Mouse (Mus musculus) heart, embryonic 14.5 days (tissue): ENCODE data around the gene Faap20. TPM values are rescaled to one million over a fixed set of nuclear protein-coding genes. Genes with fewer than 3 reads are reported as not detected.

Experiments
- ATAC-seq: fragments of 200-750 bp; cut with Nextera tagmentation; 2 replicates; pipeline ENCODE4 v1.8.0; 2017; ENCODE audit warnings: low read depth, moderate TSS enrichment; ENCODE audit not compliant: insufficient number of reproducible peaks, insufficient read depth, low FRiP score
- H3K27ac ChIP-seq, 2 experiments: fragments of 200-500 bp in 1 of 2; fragments of 300-500 bp in 1 of 2; sonication (generic) in 1 of 2; replicated peaks in 1 of 2; 2 replicates each; pipeline ENCODE4 v1.5.1; 2012 to 2014; ENCODE audit warnings: low read depth in 2 of 2, low read length in 2 of 2, control low read depth in 1 of 2, mild to moderate bottlenecking in 1 of 2, mixed read lengths in 1 of 2; ENCODE audit not compliant: control insufficient read depth in 1 of 2, insufficient read depth in 1 of 2
- H3K27me3 ChIP-seq: fragments of 300-500 bp; sonication (generic); 2 replicates; pipeline ENCODE4 v1.6.1; 2014; ENCODE audit warnings: mild to moderate bottlenecking, low read length, control low read depth; ENCODE audit not compliant: control insufficient read depth, insufficient read depth
- H3K36me3 ChIP-seq: fragments of 300-500 bp; sonication (generic); 2 replicates; pipeline ENCODE4 v1.6.1; 2014; ENCODE audit warnings: mild to moderate bottlenecking, control low read depth, low read length, mixed read lengths; ENCODE audit not compliant: control insufficient read depth, insufficient read depth
- H3K4me1 ChIP-seq, 2 experiments: fragments of 200-500 bp in 1 of 2; fragments of 300-500 bp in 1 of 2; sonication (generic) in 1 of 2; 2 replicates each; pipeline ENCODE4 v1.6.1; 2012 to 2014; ENCODE audit warnings: low read length in 2 of 2, control low read depth in 1 of 2, mixed read lengths in 1 of 2; ENCODE audit not compliant: control insufficient read depth in 2 of 2, insufficient read depth in 2 of 2
- H3K4me2 ChIP-seq: fragments of 300-500 bp; sonication (generic); 2 replicates; pipeline ENCODE4 v1.6.1; 2014; ENCODE audit warnings: mild to moderate bottlenecking, low read length
- H3K4me3 ChIP-seq, 2 experiments: fragments of 200-500 bp in 1 of 2; fragments of 300-500 bp in 1 of 2; sonication (generic) in 1 of 2; 2 replicates each; pipeline ENCODE4 v1.5.1; 2012 to 2014; ENCODE audit warnings: low read length in 2 of 2, mild to moderate bottlenecking in 2 of 2, control low read depth in 1 of 2, low read depth in 1 of 2, moderate library complexity in 1 of 2; ENCODE audit not compliant: control insufficient read depth in 1 of 2, insufficient read depth in 1 of 2
- H3K9ac ChIP-seq: fragments of 300-500 bp; sonication (generic); 2 replicates; pipeline ENCODE4 v1.6.1; 2014; ENCODE audit warnings: mild to moderate bottlenecking, low read length
- H3K9me3 ChIP-seq: fragments of 300-500 bp; sonication (generic); 2 replicates; pipeline ENCODE4 v1.6.1; 2016; ENCODE audit warnings: low read length, control low read depth; ENCODE audit not compliant: control insufficient read depth
- WGBS: fragments of 180-500 bp; shearing (Covaris S2); extraction: QIAGEN DNeasy Blood & Tissue Kit; methylation state at CpG from one replicate; pipeline ENCODE4 v1.1.7; 2014; 5-methylcytosine and 5-hydroxymethylcytosine counted together
- polyA plus RNA-seq: library from polyadenylated mRNA; unstranded; fragments of >200 nt; fragmentation: Nextera tagmentation; extraction: Ambion mirVana; gene quantifications from 2 replicates; pipeline ENCODE4 v1.2.1, GENCODE M21; 2014

The Faap20 gene
- polyA plus RNA-seq, 1 experiment from 2014 or later = 74.8 TPM

DNA sequence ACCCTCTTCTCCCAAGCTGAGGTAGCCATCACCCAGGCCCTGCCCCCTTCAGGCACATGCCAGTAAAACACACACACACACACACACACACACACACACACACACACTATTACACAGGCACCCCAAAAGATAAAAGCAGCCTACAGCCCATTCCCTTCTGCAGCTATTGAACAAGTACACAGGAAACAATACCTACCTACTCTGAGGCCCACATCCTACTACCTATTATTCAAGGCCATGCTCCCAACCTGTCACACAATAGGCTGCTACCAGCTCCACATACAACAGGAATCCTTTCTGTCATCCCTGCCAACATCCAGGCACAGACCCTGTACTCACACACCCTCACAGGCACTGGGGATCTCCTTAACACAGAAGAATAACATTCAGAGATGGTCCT, 40.5 kb upstream of the Faap20 start:
- Histone ChIP-seq H3K4me2 (no peak overlapping the region), H3K9ac (no peak overlapping the region), H3K27me3 (no peaks in the 10 kb centered on the region), H3K27ac (no peak overlapping the region), H3K4me1 (peaks cover 46 to 83% of the 10 kb centered on the region in 2 experiments), H3K9me3 (no peaks in the 10 kb centered on the region), H3K36me3 (peaks cover 18% of the 10 kb centered on the region), H3K4me3 (no peak overlapping the region)
- no peak for ATAC-seq

DNA sequence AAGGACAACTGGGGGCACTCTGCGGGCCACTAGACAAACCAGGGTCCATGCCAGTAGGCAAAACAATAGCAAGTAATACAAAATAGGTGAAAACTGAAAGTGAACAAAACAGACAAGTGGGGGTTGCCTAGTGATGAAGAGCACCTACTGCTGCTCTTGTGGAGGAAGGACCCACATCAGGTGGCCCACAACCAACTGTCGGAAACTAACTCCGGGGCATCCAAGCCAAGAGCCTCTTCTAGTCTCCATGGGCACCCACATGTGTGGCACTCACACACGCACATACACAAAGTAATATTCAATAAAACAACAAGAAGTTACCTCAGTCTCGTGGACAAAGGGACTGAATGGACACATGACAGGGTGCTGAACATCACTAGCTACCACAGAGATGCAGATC, 40.1 kb upstream of the Faap20 start:
- 94% methylated on average over 5 of the region's 5 CpGs for WGBS
- peaks cover 18% of the 10 kb centered on the region for H3K36me3 ChIP-seq
- ATAC-seq = no peak

DNA sequence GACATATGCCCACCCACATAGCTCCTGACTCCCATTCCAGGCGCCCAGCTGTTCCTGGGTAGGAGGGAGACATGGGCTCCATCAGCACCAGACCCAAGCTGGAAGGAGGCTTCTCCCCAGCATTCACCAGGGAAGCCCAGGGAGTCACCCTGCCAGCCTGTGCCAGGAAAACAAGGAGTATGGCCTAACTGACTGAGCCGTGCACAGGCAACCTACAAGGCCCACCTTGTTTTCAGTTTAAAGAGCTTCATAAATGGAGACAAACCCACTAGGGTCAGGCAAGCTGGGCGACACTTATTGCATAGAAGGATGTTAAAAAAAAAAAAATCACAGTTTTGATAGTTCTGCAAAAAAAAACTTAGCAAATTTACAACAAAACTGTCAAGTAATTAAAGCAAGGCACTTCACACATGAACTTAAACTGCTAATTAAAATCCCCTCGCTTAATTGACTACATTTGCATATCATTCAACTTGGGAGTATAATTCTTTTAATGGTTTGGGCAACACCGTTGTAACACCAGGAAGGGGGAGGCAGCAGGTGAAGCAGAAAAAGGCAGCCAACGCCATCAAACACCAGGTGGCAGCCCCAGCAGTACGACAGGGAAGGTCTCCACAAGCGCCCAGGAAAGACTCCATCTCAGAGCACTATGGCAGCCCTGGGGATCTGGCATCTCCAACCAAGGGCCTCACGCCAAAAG, 36.4 kb upstream of the Faap20 start:
- Histone ChIP-seq H3K4me3 (no peak overlapping the region), H3K27ac (no peak overlapping the region), H3K4me1 (peaks cover 61 to 85% of the 10 kb centered on the region in 2 experiments), H3K36me3 (peaks cover 18% of the 10 kb centered on the region), H3K9me3 (no peaks in the 10 kb centered on the region), H3K27me3 (no peaks in the 10 kb centered on the region), H3K9ac (no peak overlapping the region), H3K4me2 (no peak overlapping the region)
- no peak for ATAC-seq
- 69% methylated on average over 9 of the region's 9 CpGs for WGBS

More for the DNA sequence above, 40.1 kb upstream of the Faap20 start:
- no peak overlapping the region for H3K27ac ChIP-seq
- no peaks in the 10 kb centered on the region for H3K9me3 ChIP-seq
- no peak overlapping the region for H3K4me2 ChIP-seq
- H3K4me3 ChIP-seq = no peak overlapping the region
- no peaks in the 10 kb centered on the region for H3K27me3 ChIP-seq
- peaks cover 48 to 85% of the 10 kb centered on the region in 2 experiments for H3K4me1 ChIP-seq
- no peak overlapping the region for H3K9ac ChIP-seq

DNA sequence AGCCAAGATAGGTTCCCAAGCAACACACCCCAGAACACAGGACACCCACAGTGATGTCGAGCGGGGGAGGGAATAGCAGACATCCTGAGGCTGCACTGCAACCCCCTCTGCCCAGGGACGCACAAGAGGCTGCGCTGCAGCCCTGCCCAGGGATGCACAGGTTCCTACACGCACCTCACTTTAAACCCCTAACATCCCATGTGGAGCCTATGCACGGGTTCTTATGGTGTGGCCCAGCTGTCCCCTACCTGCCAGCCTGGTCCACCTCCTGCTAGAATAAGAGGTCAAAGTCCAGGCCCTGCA, 35.9 kb upstream of the Faap20 start:
- Histone ChIP-seq H3K4me1 (peaks cover 63 to 85% of the 10 kb centered on the region in 2 experiments), H3K9ac (no peak overlapping the region), H3K36me3 (peaks cover 15% of the 10 kb centered on the region), H3K4me3 (no peak overlapping the region), H3K4me2 (no peak overlapping the region), H3K27me3 (no peaks in the 10 kb centered on the region), H3K9me3 (no peaks in the 10 kb centered on the region), H3K27ac (no peak overlapping the region)
- ATAC-seq = no peak
- 73% methylated on average over 6 of the region's 6 CpGs for WGBS

DNA sequence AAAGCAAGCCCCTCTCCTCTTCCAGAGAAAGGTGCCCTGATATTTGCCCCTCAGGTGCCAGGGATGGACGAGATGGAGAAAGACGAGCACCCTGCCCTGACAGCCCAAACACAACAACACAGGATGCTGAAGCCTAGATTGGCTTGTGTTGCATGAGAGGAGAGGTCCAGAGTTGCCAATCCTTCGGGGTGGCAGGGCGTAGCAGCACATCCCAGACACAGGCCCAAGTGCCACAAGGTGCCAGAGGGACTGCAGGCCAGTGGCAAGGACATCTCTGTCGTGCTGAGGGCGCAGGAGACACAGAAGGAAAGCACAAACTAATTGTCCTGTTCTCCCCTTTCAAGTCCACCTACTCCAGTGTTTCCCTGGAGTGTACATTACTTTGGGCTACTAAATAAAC, 35.4 kb upstream of the Faap20 start:
- H3K36me3 ChIP-seq = peaks cover 12% of the 10 kb centered on the region
- H3K4me2 ChIP-seq = no peak overlapping the region
- H3K4me3 ChIP-seq = no peak overlapping the region
- no peak overlapping the region for H3K9ac ChIP-seq
- H3K4me1 ChIP-seq = peaks cover 68 to 85% of the 10 kb centered on the region in 2 experiments
- H3K27me3 ChIP-seq = no peaks in the 10 kb centered on the region
- H3K27ac ChIP-seq = no peak overlapping the region
- no peak for ATAC-seq
- no peaks in the 10 kb centered on the region for H3K9me3 ChIP-seq
- WGBS = 80% methylated on average over 6 of the region's 6 CpGs

DNA sequence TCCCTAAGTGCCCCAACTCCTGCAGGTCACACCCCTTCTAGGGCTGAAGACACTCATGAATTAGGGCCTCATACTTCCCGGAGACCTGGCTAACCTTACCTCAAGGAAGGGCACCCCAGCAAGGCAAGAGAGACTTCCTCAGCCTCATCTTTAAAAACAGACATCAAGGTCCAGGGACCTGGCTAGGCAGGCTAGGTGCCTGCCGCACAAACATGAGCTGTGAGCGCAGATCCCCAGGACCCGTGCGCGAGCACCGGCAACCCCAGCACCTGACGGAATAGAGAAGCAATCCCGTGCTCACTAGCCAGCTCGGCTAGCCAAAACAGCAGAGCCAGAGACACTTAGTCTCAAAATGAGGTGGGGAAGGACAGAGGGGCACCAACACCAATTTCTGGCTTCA, 34.8 kb upstream of the Faap20 start:
- ATAC-seq = no peak
- no peak overlapping the region for H3K27ac ChIP-seq
- no peak overlapping the region for H3K9ac ChIP-seq
- H3K4me2 ChIP-seq = peak overlapping the region; percentile 98
- H3K4me1 ChIP-seq = peaks cover 74 to 90% of the 10 kb centered on the region in 2 experiments
- peaks cover 12% of the 10 kb centered on the region for H3K36me3 ChIP-seq
- WGBS = 77% methylated on average over 10 of the region's 10 CpGs
- no peak overlapping the region for H3K4me3 ChIP-seq
- H3K27me3 ChIP-seq = no peaks in the 10 kb centered on the region
- no peaks in the 10 kb centered on the region for H3K9me3 ChIP-seq

DNA sequence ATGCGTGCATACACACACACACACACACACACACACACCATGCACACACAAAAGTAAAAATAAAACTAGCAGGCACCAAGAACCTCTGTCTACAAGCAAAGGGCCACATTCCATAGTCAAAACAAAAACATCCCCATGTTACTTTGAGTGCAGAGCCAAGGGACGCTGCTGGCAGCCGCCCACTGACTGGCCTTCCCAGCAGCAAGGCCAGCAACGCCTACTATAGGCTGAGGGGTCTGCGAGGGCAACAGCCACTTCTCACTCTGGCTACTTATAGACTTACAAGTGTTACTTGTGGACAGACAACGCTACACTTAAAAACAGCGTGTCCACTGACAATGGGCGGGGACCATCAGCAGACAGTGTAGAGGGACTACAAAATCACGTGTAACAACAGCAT, 34.4 kb upstream of the Faap20 start:
- H3K27ac ChIP-seq = peak overlapping the region in 1 of 2 experiments; percentile 77; a peak in 2 of 4 replicates
- H3K4me3 ChIP-seq = no peak overlapping the region
- no peaks in the 10 kb centered on the region for H3K9me3 ChIP-seq
- 26% methylated on average over 9 of the region's 9 CpGs for WGBS
- peaks cover 78 to 91% of the 10 kb centered on the region in 2 experiments for H3K4me1 ChIP-seq
- peaks cover 12% of the 10 kb centered on the region for H3K36me3 ChIP-seq
- H3K4me2 ChIP-seq = peak overlapping the region; percentile 98
- no peak overlapping the region for H3K9ac ChIP-seq
- H3K27me3 ChIP-seq = no peaks in the 10 kb centered on the region
- ATAC-seq = no peak
